Mouse (Mus musculus) heart, adult 2 months (tissue): ENCODE results near the gene Trak1. TPM values are rescaled to one million over a fixed set of nuclear protein-coding genes. Genes with fewer than 3 reads are reported as not detected.

ENCODE experiments used
- DNase-seq, 2 experiments: peaks; one replicate each; pipeline ENCODE4 v3.0.0; 2021
- H3K27ac ChIP-seq: fragments of 200-600 bp; 2 replicates; pipeline ENCODE4 v1.8.1; 2022
- H3K27me3 ChIP-seq: fragments of 200-500 bp; 2 replicates; pipeline ENCODE4 v1.6.1; 2012; ENCODE audit warnings: mild to moderate bottlenecking, low read length, inconsistent platforms, mixed read lengths; ENCODE audit not compliant: control insufficient read depth, insufficient read depth
- H3K36me3 ChIP-seq: fragments of 200-500 bp; 2 replicates; pipeline ENCODE4 v1.6.1; 2012; ENCODE audit warnings: low read length, inconsistent platforms; ENCODE audit not compliant: control insufficient read depth, insufficient read depth
- H3K4me1 ChIP-seq: fragments of 200-500 bp; 2 replicates; pipeline ENCODE4 v1.6.1; 2011; ENCODE audit warnings: low read length; ENCODE audit not compliant: control insufficient read depth, insufficient read depth
- H3K4me3 ChIP-seq: fragments of 200-600 bp; 2 replicates; pipeline ENCODE4 v1.8.1; 2022
- H3K79me2 ChIP-seq: fragments of 200-500 bp; replicated peaks from 2 replicates; pipeline ENCODE4 v1.6.1; 2012; ENCODE audit warnings: mild to moderate bottlenecking, inconsistent platforms, low read length, moderate library complexity, mixed read lengths; ENCODE audit not compliant: control insufficient read depth, insufficient read depth
- H3K9ac ChIP-seq: fragments of 200-500 bp; 2 replicates; pipeline ENCODE4 v1.6.1; 2012; ENCODE audit warnings: low read depth, mild to moderate bottlenecking, control low read depth, inconsistent platforms, low read length, mixed read lengths
- CTCF ChIP-seq: fragments of 200-600 bp; IDR thresholded peaks from 2 replicates; pipeline ENCODE4 v1.8.1; 2022; ENCODE audit warnings: antibody characterized with exemption, mild to moderate bottlenecking, moderate library complexity
- EP300 ChIP-seq: fragments of 200-500 bp; IDR thresholded peaks from 2 replicates; pipeline ENCODE4 v1.6.1; 2011; ENCODE audit warnings: low read depth, low read length, control low read depth; ENCODE audit not compliant: insufficient read depth
- POLR2A ChIP-seq: fragments of 200-500 bp; IDR thresholded peaks from 2 replicates; pipeline ENCODE4 v1.6.1; 2011; ENCODE audit warnings: mild to moderate bottlenecking, low read depth, low read length, control low read depth; ENCODE audit not compliant: insufficient read depth
- WGBS: fragments of 180-500 bp; shearing (Covaris S2); methylation state at CpG from one replicate; pipeline ENCODE4 v1.1.7; 2018; 5-methylcytosine and 5-hydroxymethylcytosine counted together
- intact Hi-C: fragments of 180-260 bp; cut with DNase I; formaldehyde crosslinking; loops from one replicate; pipeline ENCODE4 v1.15.1; 2025
- long read RNA-seq: library from polyadenylated mRNA; stranded (forward); transcript quantifications from one replicate; pipeline ENCODE4 v2.0.0, GENCODE M21; 2021
- polyA plus RNA-seq: library from polyadenylated mRNA; depleted of rRNA; stranded (reverse); fragments of >200 nt; gene quantifications from 2 replicates; pipeline ENCODE4 v1.2.3, GENCODE M21; 2012; rRNA removed
- total RNA-seq, 2 experiments: library from RNA; stranded (reverse); gene quantifications; 2 replicates each; pipeline ENCODE4 v1.2.3; 2021

Trak1 gene
- total RNA-seq (100 to 1,000 TPM; 276 to 302 TPM), polyA plus RNA-seq (170 and 204 TPM in 2 replicates)
- long read RNA-seq, full-length matches to known transcripts, result 60 of 127 reads
- long read RNA-seq, partial matches to known transcripts, result 32 of 127 reads
- long read RNA-seq, other reads (novel, unspliced or antisense), result 35 of 127 reads

DNA sequence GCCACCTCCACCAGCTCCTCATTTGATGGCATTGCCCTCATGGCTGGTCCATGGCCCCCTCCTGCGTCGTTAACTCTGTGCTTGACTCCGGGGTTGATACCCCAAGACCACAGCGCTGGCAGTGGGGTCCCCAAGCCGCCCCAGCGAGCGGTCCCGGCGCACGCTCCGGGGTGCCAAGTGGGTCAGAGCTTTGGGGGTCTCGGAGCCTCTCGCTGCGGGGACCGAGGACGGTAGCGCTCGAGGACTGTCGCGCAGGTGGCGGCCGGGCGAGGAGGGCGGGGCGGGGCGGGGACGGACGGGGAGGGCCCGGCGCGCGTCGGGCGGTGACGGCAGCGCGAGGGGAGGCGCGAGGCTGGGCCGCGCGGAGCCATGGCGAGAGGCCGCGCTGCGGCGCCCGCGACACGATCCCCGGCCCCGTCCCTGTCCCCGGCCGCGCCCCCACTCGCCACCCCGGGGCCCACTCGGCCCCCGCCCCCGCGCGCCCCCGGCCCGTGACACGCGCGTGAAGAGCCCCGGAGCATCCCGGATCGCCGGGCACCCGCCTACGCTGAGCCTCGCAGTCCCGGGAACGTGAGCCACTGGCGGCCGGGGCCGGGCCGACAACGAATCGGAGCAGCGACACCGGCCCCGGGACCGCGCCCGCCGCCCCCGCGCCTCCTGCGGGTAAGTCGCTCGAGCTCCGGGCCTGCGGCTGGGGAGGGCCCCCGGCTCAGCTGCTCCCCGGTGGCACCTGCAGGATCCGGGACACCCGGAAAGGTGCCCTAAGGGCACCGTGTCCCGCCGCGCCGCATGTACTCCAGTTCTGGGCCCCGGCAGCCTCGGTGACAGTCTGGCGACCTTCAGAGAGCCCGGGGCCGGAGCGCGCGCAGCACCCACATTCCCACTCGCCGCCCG lies at the start of gene Trak1:
TSS of gene Trak1 (plus strand) at position 332 of the 894 bp plus-strand sequence.
- TF ChIP-seq CTCF (no peak), EP300 (no peak), POLR2A (peak; percentile 45; the same call in 1 of the 2 replicates)
- peak; percentile 89 to 91 for DNase-seq
- H3K27ac ChIP-seq, result peak within 1 kb of the TSS; percentile 98
- intact Hi-C loops, result loop anchor here (1.0 to 5.0 kb wide), 5 partner anchors 17 to 73 kb away; no protein-coding TSS in a partner anchor
- H3K4me3 ChIP-seq, result peak within 1 kb of the TSS; percentile 94
- H3K36me3 ChIP-seq, result peaks cover 4% of the 10 kb centered on the region
- no peaks in the 10 kb centered on the region for H3K27me3 ChIP-seq
- H3K9ac ChIP-seq, result peak within 1 kb of the TSS; percentile 95
- under 1% methylated on average over 61 of the region's 116 CpGs for WGBS
- peaks cover 23% of the 10 kb centered on the region for H3K4me1 ChIP-seq
- H3K79me2 ChIP-seq, result 0 out of 2 replicates have a peak, but pooled peaks cover 1% of the 10 kb centered on the region

- no peaks in the 10 kb centered on the region for H3K4me1 ChIP-seq
- TF ChIP-seq POLR2A (no peak), EP300 (0 out of 2 replicates have a peak, but pooled peaks have one; percentile 62), CTCF (peak; percentile 86)
- no peaks in the 10 kb centered on the region for H3K36me3 ChIP-seq
- no peaks in the 10 kb centered on the region for H3K27me3 ChIP-seq
- peak; percentile 79 to 88 for DNase-seq
- WGBS, result 57% methylated on average over 12 of the region's 12 CpGs
- no peak overlapping the region for H3K9ac ChIP-seq
- intact Hi-C loops, result loop anchor here (1.0 to 5.0 kb wide), 6 partner anchors 49 to 424 kb away; partner anchors contain the start of gene Trak1
- no peak overlapping the region for H3K4me3 ChIP-seq
- no peaks in the 10 kb centered on the region for H3K79me2 ChIP-seq
- H3K27ac ChIP-seq, result no peak overlapping the region
Measured at GRCm38 (mm10) chr9:121247956-121248775, 49.1 kb upstream of the Trak1 start.

DNA sequence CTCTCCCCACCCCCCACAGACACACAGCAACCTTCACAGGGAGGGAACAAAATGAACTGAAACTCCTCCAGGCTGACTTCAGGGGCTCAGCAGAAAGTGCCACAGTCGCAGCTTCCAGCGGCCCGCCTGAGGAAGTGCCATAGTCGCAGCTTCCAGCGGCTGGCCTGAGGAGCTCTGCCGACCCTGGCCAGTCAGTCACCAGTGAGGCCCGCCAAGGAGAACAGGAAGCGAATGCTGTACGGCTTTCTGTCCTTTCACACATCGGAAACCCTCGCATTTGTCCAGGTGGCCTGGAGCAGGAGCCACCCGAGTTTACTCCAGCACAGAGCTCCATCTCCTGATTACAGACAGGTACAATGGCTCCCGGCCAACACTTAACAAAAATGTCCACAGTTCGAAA lies 47.5 kb upstream of the Trak1 start:
- Histone ChIP-seq H3K79me2 (no peaks in the 10 kb centered on the region), H3K27me3 (no peaks in the 10 kb centered on the region), H3K4me3 (no peak overlapping the region), H3K27ac (no peak overlapping the region), H3K4me1 (no peaks in the 10 kb centered on the region), H3K36me3 (no peaks in the 10 kb centered on the region), H3K9ac (no peak overlapping the region)
- WGBS, result 48% methylated on average over 14 of the region's 14 CpGs
- DNase-seq, result peak in 1 of 2 experiments; percentile 43
- TF ChIP-seq POLR2A (no peak), CTCF (no peak), EP300 (no peak)
- intact Hi-C loops, result loop anchor here (5.0 kb wide), 2 partner anchors 207 to 422 kb away; no protein-coding TSS in a partner anchor

- Histone ChIP-seq H3K9ac (no peak overlapping the region), H3K4me3 (no peak overlapping the region), H3K27me3 (no peaks in the 10 kb centered on the region), H3K36me3 (no peaks in the 10 kb centered on the region), H3K27ac (no peak overlapping the region), H3K79me2 (no peaks in the 10 kb centered on the region), H3K4me1 (no peaks in the 10 kb centered on the region)
- no peak for DNase-seq
- WGBS, result 90% methylated on average over 11 of the region's 11 CpGs
- TF ChIP-seq CTCF, result no peak
- TF ChIP-seq EP300, result no peak
- no peak for TF ChIP-seq POLR2A
- intact Hi-C loops, result no loop called here
Measured at GRCm38 (mm10) chr9:121250854-121251253, 46.4 kb upstream of the Trak1 start.

DNA sequence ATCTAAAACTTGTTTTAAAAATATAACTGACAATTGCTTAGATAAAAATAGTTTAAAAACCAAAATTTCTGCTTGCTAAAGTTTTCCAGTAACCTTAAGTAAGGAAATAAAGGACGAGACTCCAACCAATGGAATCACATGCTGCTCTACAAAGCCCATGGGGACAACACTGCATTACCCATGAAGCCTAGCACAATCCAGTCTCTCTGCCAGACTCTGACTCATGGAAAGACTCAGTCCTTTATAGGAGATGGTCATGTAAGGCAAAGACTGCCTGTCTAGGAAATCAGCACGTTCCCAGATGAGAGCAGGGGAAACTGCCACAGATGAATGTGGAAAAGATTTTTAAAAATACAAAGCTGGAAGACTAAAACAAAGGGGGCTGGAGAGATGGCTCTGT lies 43.3 kb upstream of the Trak1 start:
- WGBS, result 33% methylated on average over 2 of the region's 2 CpGs
- no peaks in the 10 kb centered on the region for H3K79me2 ChIP-seq
- peak overlapping the region; percentile 44; the same call in 1 of the 2 replicates for H3K27ac ChIP-seq
- peak in 1 of 2 experiments; percentile 52 for DNase-seq
- no peaks in the 10 kb centered on the region for H3K27me3 ChIP-seq
- no peak overlapping the region for H3K9ac ChIP-seq
- H3K36me3 ChIP-seq, result no peaks in the 10 kb centered on the region
- TF ChIP-seq POLR2A (no peak), CTCF (no peak), EP300 (no peak)
- H3K4me1 ChIP-seq, result no peaks in the 10 kb centered on the region
- intact Hi-C loops, result no loop called here
- no peak overlapping the region for H3K4me3 ChIP-seq
